Mouse (Mus musculus): ENCODE results near the gene Ctsz.

GRCm38 (mm10) chr2:174473550-174473927 lies 34.7 kb upstream of the Ctsz start:
- TF ChIP-seq CTCF (IDR thresholded peaks at IDR 0.05; ENCODE audit: borderline replicate concordance, control insufficient read depth, extremely low read depth, insufficient read depth, low read length, poor library complexity) = no peak
- TF ChIP-seq POLR2A (IDR thresholded peaks at IDR 0.05; ENCODE audit: control insufficient read depth, extremely low read depth, insufficient read depth, low read length, poor library complexity) = no peak
